Mouse (Mus musculus): ENCODE measurements at regions not wholly inside any gene's neighbourhood (a gene's known extent, or its start where the extent isn't known, plus 50 kb on each side); places are given as distances from the start of the nearest gene placed in this dataset.
"Not testable (repeated sequence)": the region's sequence is repeated elsewhere in the genome, so short reads cannot be mapped to it uniquely, and the experiment has no call there.

DNA sequence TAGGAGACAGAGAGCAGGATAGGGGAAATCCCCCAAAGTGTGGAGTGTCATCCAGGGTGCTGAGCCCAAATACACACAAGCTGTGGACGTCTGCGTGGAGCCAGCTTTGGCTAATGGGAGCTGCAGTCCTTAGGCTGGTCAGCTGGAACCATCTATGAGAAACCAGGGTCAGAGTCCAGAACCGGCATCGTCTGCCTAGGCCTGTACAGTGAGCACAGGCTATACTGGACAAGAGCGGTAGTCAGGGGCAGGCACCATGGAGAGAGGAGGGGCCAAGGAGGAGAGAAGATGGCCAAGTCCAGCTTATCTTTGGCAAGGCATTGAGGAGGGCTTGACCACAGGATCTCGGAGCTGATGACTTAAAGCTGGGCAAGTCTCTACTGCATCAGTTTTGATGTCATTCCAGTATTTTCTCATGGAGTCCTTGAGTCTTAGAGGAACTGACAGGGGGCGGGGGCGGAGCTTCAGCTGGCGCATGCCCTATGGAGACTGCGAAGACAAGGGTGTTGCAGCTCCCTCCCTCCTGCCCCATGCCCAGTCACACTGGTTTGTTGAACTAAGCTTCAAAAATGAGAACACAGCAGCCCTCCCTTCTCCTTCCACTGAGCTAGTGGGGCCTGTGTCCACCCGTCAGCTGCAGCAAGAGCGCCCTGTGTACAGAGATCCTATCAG lies 180.0 kb upstream of the Six2 start:
- H3K27ac ChIP-seq (ENCODE audit: insufficient read depth, low read depth, low read length), result no peak overlapping the region
- H3K4me1 ChIP-seq (ENCODE audit: control insufficient read depth, insufficient read depth, low read length), result no peaks in the 10 kb centered on the region
- TF ChIP-seq POLR2A (IDR thresholded peaks at IDR 0.05; ENCODE audit: borderline replicate concordance, low read depth, low read length), result no peak
- TF ChIP-seq CTCF (IDR thresholded peaks at IDR 0.05; ENCODE audit: low read depth, low read length), result no peak
- H3K4me3 ChIP-seq (ENCODE audit: insufficient read depth, low read length), result no peak overlapping the region

DNA sequence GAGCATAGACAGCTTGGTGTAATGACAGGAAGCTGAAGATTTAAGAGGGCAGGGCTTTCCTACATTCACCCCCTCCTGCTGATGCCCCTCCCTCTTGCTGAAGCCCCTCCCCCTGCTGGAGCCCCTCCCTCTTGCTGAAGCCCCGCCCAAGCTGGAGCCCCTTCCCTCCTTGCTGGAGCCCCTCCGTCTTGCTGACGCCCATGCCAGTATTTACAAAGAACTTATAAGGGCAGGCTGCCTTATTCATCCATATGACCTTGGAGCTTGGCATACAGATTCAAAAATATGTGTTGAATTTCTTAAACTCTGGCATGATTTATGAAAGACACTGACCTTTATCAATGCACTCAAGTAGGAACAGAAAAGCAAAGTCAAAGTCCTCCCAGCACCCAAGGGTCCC lies 178.5 kb upstream of the Six2 start:
- H3K4me3 ChIP-seq (ENCODE audit: insufficient read depth, low read length), result no peak overlapping the region
- H3K4me1 ChIP-seq (ENCODE audit: control insufficient read depth, insufficient read depth, low read length), result no peaks in the 10 kb centered on the region
- H3K27ac ChIP-seq (ENCODE audit: insufficient read depth, low read depth, low read length), result no peak overlapping the region
- TF ChIP-seq CTCF (IDR thresholded peaks at IDR 0.05; ENCODE audit: low read depth, low read length) (no peak), POLR2A (IDR thresholded peaks at IDR 0.05; ENCODE audit: borderline replicate concordance, low read depth, low read length) (no peak)

DNA sequence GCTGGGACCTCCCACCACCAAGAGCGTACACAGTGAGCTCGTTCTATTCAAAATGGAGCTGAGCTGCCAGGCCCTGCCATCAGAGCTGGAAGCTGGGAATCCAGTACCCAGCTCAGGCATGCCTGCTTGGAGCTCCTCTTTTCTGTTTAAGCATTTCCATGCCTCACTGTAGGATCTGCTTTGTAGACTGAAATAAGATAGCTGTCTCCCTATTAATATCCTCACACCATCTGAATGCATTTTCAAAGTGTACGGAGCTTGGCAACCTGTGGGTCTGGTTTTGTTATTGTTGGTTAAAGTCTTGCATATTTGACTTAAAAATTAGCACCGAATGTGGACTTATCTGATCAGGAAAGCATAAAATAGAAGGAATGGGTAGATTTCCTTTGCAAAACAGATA lies 177.9 kb upstream of the Six2 start:
- no peak overlapping the region for H3K27ac ChIP-seq (ENCODE audit: insufficient read depth, low read depth, low read length)
- H3K4me3 ChIP-seq (ENCODE audit: insufficient read depth, low read length), result no peak overlapping the region
- TF ChIP-seq CTCF (IDR thresholded peaks at IDR 0.05; ENCODE audit: low read depth, low read length), result no peak
- no peak for TF ChIP-seq POLR2A (IDR thresholded peaks at IDR 0.05; ENCODE audit: borderline replicate concordance, low read depth, low read length)

DNA sequence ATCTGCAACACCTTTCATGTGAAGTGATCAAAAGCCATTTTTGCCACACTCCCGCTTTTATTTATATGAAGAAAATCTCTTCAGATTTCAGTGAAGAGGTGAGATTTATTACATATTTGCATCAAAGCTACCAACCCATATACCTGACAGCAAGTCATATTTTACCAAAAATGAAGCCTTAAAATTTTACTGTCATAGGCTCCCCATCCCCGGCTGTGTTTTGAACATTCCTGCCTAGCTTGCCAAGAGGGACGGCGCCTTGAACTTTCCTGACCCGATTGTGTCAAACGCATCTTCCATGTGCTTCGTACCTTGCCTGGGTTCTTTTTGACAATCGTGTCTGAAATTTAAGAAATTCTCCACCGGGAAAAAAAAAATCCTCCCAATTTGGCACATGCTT lies 173.3 kb upstream of the Six2 start:
- Histone ChIP-seq H3K4me1 (ENCODE audit: control insufficient read depth, insufficient read depth, low read length) (no peaks in the 10 kb centered on the region), H3K4me3 (ENCODE audit: insufficient read depth, low read length) (no peak overlapping the region), H3K27ac (ENCODE audit: insufficient read depth, low read depth, low read length) (no peak overlapping the region)
- TF ChIP-seq CTCF (IDR thresholded peaks at IDR 0.05; ENCODE audit: low read depth, low read length) (no peak), POLR2A (IDR thresholded peaks at IDR 0.05; ENCODE audit: borderline replicate concordance, low read depth, low read length) (no peak)

More for the DNA sequence above, 177.9 kb upstream of the Six2 start:
- no peaks in the 10 kb centered on the region for H3K4me1 ChIP-seq (ENCODE audit: control insufficient read depth, insufficient read depth, low read length)

DNA sequence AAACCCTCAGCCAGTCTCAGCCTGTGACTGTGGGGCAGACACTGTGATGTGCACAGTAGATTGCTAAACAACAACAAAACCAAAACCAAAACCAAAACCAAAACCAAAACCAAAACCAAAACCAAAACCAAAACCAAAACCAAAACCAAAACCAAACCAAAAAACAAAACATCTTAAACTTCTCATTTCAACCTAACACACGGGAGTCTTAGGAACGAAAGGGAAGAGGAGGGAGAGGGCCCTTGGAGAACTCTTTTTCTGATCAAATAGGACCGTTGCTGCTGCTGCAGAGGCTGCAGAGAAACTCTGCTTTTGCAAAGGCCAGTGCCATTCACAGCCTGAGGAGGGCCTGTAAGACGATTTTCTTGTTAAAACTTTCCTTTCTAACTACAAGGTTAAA lies 172.7 kb upstream of the Six2 start:
- TF ChIP-seq POLR2A (IDR thresholded peaks at IDR 0.05; ENCODE audit: borderline replicate concordance, low read depth, low read length) (no peak), CTCF (IDR thresholded peaks at IDR 0.05; ENCODE audit: low read depth, low read length) (no peak)
- H3K27ac ChIP-seq (ENCODE audit: insufficient read depth, low read depth, low read length), result no peak overlapping the region
- H3K4me1 ChIP-seq (ENCODE audit: control insufficient read depth, insufficient read depth, low read length), result no peaks in the 10 kb centered on the region
- no peak overlapping the region for H3K4me3 ChIP-seq (ENCODE audit: insufficient read depth, low read length)

DNA sequence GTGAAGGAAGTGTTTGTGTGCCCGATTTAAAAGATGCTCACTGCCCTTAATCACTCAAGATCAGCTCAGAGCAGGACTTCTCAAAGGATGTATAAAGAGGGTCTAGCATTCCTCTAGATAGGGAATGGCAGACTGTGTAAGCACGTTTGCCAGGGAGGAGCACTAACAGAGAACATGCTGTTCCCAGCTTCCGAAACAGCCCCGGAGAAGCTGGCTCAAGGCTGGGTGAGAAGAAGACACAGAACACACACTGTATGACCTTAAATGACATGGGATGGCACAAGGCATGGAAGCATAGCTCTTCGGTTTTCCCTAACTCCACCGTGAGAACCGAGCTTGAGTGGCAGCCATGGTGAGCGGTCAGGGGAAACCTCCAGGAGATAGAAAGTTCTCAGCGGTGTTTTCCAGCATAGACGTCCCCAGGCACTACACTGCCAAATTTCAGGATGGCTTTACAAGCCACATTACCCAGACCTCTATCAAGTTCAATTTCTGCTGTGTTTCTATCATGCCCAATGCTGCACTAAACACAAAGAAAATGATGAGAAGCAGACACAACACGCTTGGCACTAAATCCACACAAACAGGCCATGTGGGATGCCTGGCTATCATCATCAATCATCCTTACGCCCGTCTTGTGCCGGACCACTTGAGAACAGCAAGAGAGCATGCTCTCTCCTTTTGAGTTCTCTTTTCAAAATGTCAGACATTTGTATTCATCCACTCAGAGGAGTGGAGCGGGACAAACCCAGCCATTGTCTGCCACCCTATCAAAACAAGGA lies 172.0 kb upstream of the Six2 start:
- TF ChIP-seq CTCF (IDR thresholded peaks at IDR 0.05; ENCODE audit: low read depth, low read length) (no peak), POLR2A (IDR thresholded peaks at IDR 0.05; ENCODE audit: borderline replicate concordance, low read depth, low read length) (no peak)
- Histone ChIP-seq H3K4me1 (ENCODE audit: control insufficient read depth, insufficient read depth, low read length) (no peaks in the 10 kb centered on the region), H3K4me3 (ENCODE audit: insufficient read depth, low read length) (no peak overlapping the region), H3K27ac (ENCODE audit: insufficient read depth, low read depth, low read length) (no peak overlapping the region)

DNA sequence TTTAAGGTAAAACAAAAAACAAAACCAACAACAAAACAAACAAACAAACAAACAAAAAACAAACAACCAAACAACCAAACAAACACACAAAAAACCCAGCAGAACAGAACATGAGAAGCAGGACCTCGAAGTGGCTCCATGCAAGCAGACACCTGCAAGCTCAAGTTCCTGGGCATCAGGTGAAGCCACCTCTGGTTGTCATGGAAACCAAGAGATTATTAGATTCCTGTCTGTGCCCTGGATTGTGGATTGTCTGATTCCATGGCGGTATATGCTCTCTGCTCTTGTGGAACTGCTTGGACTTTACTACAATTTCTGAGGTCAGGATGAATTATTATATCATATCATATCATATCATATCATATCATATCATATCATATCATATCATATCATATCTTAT lies 170.4 kb upstream of the Six2 start:
- no peaks in the 10 kb centered on the region for H3K4me1 ChIP-seq (ENCODE audit: control insufficient read depth, insufficient read depth, low read length)
- TF ChIP-seq CTCF (IDR thresholded peaks at IDR 0.05; ENCODE audit: low read depth, low read length) (no peak), POLR2A (IDR thresholded peaks at IDR 0.05; ENCODE audit: borderline replicate concordance, low read depth, low read length) (no peak)
- H3K4me3 ChIP-seq (ENCODE audit: insufficient read depth, low read length), result no peak overlapping the region
- H3K27ac ChIP-seq (ENCODE audit: insufficient read depth, low read depth, low read length), result no peak overlapping the region

DNA sequence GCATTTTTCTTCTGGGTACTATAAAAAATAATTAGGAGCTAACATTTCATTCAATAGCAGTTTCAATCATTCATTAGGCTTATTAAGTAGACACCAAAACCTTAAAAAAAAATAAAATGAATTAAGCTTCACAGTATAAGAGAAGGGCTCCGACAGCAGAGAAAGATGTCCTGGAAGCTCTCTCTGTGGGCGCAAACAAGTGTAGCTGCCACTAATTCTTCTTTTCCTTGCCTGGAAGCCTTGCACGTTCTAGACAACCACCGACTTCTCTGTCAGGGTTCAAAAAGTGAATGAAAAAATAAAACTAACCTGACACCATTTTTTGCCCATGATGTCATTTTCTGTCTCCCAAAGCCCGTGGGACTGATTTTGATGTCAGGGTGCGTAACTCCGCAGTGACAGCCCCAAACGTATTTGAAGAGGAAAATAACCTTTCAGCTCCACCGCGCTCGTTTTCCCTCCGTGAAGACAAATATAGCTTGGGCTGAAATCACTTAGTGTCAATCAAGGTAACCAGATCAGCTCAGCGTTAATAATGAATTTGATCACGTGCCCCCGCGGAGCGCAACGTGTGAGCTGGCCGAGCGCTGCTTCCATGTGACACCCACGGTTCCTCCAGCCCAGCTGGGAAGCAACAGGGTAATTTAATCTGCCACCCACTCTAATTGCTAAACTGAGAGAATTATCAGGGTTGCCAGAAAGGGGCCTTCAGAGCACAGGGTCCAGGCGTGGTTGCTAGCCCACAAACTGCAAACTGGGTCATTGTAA lies 169.8 kb upstream of the Six2 start:
- Histone ChIP-seq H3K4me1 (ENCODE audit: control insufficient read depth, insufficient read depth, low read length) (no peaks in the 10 kb centered on the region), H3K4me3 (ENCODE audit: insufficient read depth, low read length) (no peak overlapping the region), H3K27ac (ENCODE audit: insufficient read depth, low read depth, low read length) (no peak overlapping the region)
- TF ChIP-seq CTCF (IDR thresholded peaks at IDR 0.05; ENCODE audit: low read depth, low read length), result no peak
- no peak for TF ChIP-seq POLR2A (IDR thresholded peaks at IDR 0.05; ENCODE audit: borderline replicate concordance, low read depth, low read length)

DNA sequence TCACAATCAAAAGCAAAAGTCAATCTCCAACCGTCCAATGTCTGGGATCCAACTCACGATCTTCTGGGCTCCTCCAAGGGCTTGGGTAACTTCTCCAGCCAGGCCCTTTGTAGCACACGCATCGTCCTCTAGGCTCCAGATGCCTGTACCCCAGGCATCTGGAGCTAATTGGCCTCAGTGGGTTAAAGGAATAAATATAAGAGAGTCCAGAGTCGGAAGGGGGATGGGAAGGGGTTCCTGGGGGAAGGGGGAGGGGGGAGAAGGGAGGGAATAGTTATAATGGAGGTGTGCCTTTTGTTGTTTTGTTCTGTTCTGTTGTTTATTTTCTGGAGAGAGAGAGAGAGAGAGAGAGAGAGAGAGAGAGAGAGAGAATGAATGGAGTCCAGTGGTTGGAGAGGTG lies 168.8 kb upstream of the Six2 start:
- not testable (repeated sequence) for H3K4me1 ChIP-seq (ENCODE audit: control insufficient read depth, insufficient read depth, low read length); H3K27ac ChIP-seq (ENCODE audit: insufficient read depth, low read depth, low read length); H3K4me3 ChIP-seq (ENCODE audit: insufficient read depth, low read length)

DNA sequence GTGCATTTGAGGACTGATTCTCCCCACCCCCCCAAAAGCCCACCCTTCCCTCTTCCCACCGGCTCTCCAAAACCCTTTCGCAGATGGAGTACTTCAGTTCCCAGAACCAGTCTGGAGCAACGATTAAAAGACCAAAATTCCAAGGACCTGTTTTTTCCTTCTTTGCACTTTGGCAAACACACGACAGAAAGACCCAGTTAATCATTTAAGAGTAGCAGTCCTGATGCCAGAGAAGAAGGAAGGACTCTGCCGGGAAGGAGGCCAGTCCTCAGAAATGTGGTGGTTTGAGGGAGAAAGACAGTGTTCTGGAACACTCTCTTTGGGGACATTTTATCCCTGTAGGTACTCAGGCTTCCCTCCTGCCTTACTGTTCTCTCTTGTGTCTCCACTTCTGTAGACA lies 165.1 kb upstream of the Six2 start:
- TF ChIP-seq POLR2A (IDR thresholded peaks at IDR 0.05; ENCODE audit: borderline replicate concordance, low read depth, low read length) (no peak), CTCF (IDR thresholded peaks at IDR 0.05; ENCODE audit: low read depth, low read length) (no peak)
- H3K4me1 ChIP-seq (ENCODE audit: control insufficient read depth, insufficient read depth, low read length), result no peaks in the 10 kb centered on the region
- H3K27ac ChIP-seq (ENCODE audit: insufficient read depth, low read depth, low read length), result no peak overlapping the region

More for the DNA sequence above, 165.1 kb upstream of the Six2 start:
- no peak overlapping the region for H3K4me3 ChIP-seq (ENCODE audit: insufficient read depth, low read length)
